Mouse (Mus musculus) G1E (cell line): ENCODE data around the gene Itga9.

Experiments
- CTCF ChIP-seq: IDR thresholded peaks from 2 replicates; pipeline ENCODE4 v1.5.1; 2012; ENCODE audit warnings: low read depth, low read length, inconsistent platforms, mixed read lengths
- POLR2AphosphoS5 ChIP-seq: IDR thresholded peaks from 2 replicates; pipeline ENCODE4 v1.6.1; 2012; ENCODE audit warnings: low read depth, low read length, inconsistent platforms; ENCODE audit not compliant: insufficient replicate concordance

GRCm38 (mm10) chr9:118674761-118675160, 68.3 kb downstream of the Itga9 start:
- TF ChIP-seq CTCF (no peak), POLR2AphosphoS5 (no peak)
